Mouse (Mus musculus): Measurements from ENCODE around the gene Ptprg.

DNA sequence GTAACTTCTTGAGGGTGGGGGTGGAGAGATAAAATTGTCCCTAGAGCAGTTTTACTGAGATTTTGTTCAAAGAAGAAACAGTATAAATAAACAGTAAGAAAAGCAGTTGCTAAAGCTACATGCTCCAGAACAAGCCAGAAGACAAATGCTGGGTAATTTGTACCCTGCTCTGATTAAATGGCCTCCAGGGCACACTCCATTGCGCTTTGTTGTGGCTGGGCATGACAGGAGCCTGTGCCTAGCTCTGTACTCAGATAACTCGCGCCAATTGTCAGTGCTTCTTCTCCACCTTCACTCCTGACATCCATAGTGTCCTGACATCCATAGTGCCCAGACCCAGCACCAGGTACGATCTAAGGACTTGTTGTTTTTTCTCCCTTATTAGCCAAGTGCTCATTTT is 445.1 kb downstream of the Ptprg start:
- TF ChIP-seq POLR2A (IDR thresholded peaks at IDR 0.05; ENCODE audit: low read depth, low read length) (no peak), CTCF (IDR thresholded peaks at IDR 0.05; ENCODE audit: extremely low read depth, insufficient read length, insufficient replicate concordance, low read depth, low read length) (no peak)

All from small intestine, adult 2 months (tissue).